Mouse (Mus musculus): ENCODE measurements around the gene Prkci. TPM values are rescaled to one million over a fixed set of nuclear protein-coding genes. Genes with fewer than 3 reads are reported as not detected.

Gene Prkci
- polyA plus RNA-seq, 1 experiment from 2014 or later, result 29.5 TPM

DNA sequence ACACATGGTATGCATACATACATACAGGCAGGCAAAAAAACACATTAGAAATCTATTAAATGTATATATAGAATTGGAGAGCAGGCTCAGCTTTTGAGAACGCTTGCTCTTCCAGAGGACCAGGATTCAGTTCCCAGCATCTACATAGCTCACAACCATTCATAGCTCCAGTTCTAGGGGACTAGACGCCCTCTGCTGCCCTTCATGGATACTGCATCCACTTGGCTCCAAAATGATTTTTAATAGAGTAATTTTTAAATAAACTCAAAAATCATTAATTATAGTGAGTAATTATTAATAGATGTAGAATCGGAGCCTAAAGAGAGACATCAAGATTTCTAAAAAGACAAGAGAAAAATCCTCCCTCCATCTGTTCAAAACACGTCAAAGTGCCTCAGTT lies 32.4 kb upstream of the Prkci start:
- no peak overlapping the region for H3K27ac ChIP-seq
- 0 out of 2 replicates have a peak, but pooled peaks cover 2% of the 10 kb centered on the region for H3K4me1 ChIP-seq (replicated peaks; ENCODE audit: insufficient read depth, low read length)
- H3K4me3 ChIP-seq (replicated peaks; ENCODE audit: low read depth, low read length), result no peak overlapping the region
- peaks cover 41% of the 10 kb centered on the region for H3K36me3 ChIP-seq (ENCODE audit: insufficient read depth, low read length)
- no peaks in the 10 kb centered on the region for H3K27me3 ChIP-seq (ENCODE audit: insufficient read depth, low read length)
- ATAC-seq (replicated peaks; ENCODE audit: low FRiP score, low read depth) (no peak), DNase-seq (ENCODE audit: low spot score) (no peak)
- WGBS, result 91% methylated on average over 4 of the region's 4 CpGs
- peak; percentile 41; the same call in 1 of the 2 replicates for TF ChIP-seq CTCF (IDR thresholded peaks at IDR 0.05; ENCODE audit: low read depth)
- H3K9ac ChIP-seq (ENCODE audit: low read depth, low read length), result no peak overlapping the region
- no peaks in the 10 kb centered on the region for H3K9me3 ChIP-seq (replicated peaks; ENCODE audit: low read length)
- H3K4me2 ChIP-seq (ENCODE audit: low read length), result no peak overlapping the region

DNA sequence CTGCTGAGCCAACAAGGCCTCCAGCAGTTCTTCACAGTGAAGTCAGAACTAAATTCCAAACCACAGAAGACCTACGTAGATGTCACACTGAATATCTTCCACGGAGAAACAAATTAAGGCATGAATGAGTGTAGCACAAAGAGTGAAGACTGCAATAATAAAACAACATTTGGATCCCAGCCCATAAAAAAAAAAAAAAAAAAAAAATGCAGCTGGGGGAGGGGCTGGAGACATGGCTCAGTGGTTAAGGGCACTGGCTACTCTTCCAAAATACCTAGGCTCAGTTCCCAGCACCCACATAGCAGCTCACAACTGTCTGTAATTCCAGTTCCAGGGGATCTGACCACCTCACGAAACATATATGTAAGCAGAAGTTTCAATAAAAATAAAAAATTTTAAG lies 31.3 kb upstream of the Prkci start:
- Histone ChIP-seq H3K4me1 (replicated peaks; ENCODE audit: insufficient read depth, low read length) (0 out of 2 replicates have a peak, but pooled peaks cover 5% of the 10 kb centered on the region), H3K4me2 (ENCODE audit: low read length) (no peak overlapping the region), H3K9ac (ENCODE audit: low read depth, low read length) (no peak overlapping the region), H3K9me3 (replicated peaks; ENCODE audit: low read length) (no peaks in the 10 kb centered on the region), H3K4me3 (replicated peaks; ENCODE audit: low read depth, low read length) (no peak overlapping the region), H3K27ac (no peak overlapping the region), H3K27me3 (ENCODE audit: insufficient read depth, low read length) (no peaks in the 10 kb centered on the region), H3K36me3 (ENCODE audit: insufficient read depth, low read length) (peaks cover 31% of the 10 kb centered on the region)
- no peak for TF ChIP-seq CTCF (IDR thresholded peaks at IDR 0.05; ENCODE audit: low read depth)
- no peak for DNase-seq (ENCODE audit: low spot score)
- ATAC-seq (replicated peaks; ENCODE audit: low FRiP score, low read depth), result no peak
- WGBS, result 87% methylated on average over 3 of the region's 3 CpGs

DNA sequence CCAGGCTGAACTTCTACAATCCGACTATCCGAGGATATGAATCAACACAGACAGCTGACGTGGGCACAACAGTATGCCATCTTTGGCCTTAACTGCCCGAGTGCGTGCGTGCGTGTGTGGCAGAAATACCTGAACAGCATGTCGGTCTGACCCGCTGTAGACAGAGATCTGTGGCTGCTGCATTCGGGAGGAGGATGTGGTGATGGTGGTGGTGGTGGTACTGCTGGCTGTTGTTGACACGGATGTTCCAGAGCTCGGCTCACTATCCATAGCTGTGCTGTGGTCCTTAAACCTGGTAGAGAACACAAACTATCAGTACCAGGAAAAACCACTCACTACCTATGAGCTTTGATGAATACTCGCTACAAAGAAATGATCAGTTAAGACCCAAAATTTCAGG lies 29.9 kb upstream of the Prkci start:
- Histone ChIP-seq H3K27me3 (ENCODE audit: insufficient read depth, low read length) (no peaks in the 10 kb centered on the region), H3K27ac (no peak overlapping the region), H3K9me3 (replicated peaks; ENCODE audit: low read length) (no peaks in the 10 kb centered on the region), H3K36me3 (ENCODE audit: insufficient read depth, low read length) (peaks cover 22% of the 10 kb centered on the region), H3K4me2 (ENCODE audit: low read length) (no peak overlapping the region), H3K4me3 (replicated peaks; ENCODE audit: low read depth, low read length) (no peak overlapping the region), H3K4me1 (replicated peaks; ENCODE audit: insufficient read depth, low read length) (0 out of 2 replicates have a peak, but pooled peaks cover 5% of the 10 kb centered on the region), H3K9ac (ENCODE audit: low read depth, low read length) (no peak overlapping the region)
- DNase-seq (ENCODE audit: low spot score) (no peak), ATAC-seq (replicated peaks; ENCODE audit: low FRiP score, low read depth) (no peak)
- WGBS, result 95% methylated on average over 13 of the region's 13 CpGs
- no peak for TF ChIP-seq CTCF (IDR thresholded peaks at IDR 0.05; ENCODE audit: low read depth)

DNA sequence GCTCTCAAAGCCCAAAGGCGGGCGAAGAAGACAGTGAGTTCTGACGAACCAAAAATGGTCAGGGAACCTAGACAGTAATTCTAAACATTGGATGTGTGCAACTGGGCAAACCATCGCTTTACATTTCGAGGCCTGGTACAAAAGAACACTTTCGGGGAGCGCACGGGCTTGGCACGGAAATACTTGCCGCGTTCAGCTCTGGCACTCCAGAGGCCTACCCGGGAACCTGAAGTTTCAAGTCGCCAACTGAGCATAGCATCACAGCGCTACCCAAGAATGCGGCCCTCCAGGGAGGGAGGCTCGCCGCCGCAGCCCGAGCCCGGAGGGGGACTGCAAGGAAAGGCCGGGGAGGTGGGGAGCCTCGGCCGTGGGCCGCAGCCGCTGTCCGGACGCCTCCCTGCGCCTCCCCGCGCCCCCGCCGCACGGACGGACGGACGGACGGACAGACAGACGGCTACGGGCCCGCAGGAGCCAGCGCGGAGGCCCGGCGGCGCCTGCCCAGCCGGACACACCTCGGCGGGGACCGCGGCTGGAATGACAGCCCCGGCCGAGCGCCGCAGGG lies 26.9 kb upstream of the Prkci start:
- peak overlapping the region; percentile 99 for H3K4me3 ChIP-seq (replicated peaks; ENCODE audit: low read depth, low read length)
- H3K36me3 ChIP-seq (ENCODE audit: insufficient read depth, low read length), result peaks cover 11% of the 10 kb centered on the region; the same call in 1 of the 2 replicates
- WGBS, result under 1% methylated on average over 54 of the region's 54 CpGs
- no peaks in the 10 kb centered on the region for H3K9me3 ChIP-seq (replicated peaks; ENCODE audit: low read length)
- DNase-seq (ENCODE audit: low spot score) (peak; percentile 76), ATAC-seq (replicated peaks; ENCODE audit: low FRiP score, low read depth) (peak; percentile 78)
- H3K9ac ChIP-seq (ENCODE audit: low read depth, low read length), result peak overlapping the region; percentile 95
- TF ChIP-seq CTCF (IDR thresholded peaks at IDR 0.05; ENCODE audit: low read depth), result no peak
- peak overlapping the region; percentile 95 for H3K27ac ChIP-seq
- peak overlapping the region; percentile 67 for H3K4me2 ChIP-seq (ENCODE audit: low read length)
- 0 out of 2 replicates have a peak, but pooled peaks cover 5% of the 10 kb centered on the region for H3K4me1 ChIP-seq (replicated peaks; ENCODE audit: insufficient read depth, low read length)
- no peaks in the 10 kb centered on the region for H3K27me3 ChIP-seq (ENCODE audit: insufficient read depth, low read length)

DNA sequence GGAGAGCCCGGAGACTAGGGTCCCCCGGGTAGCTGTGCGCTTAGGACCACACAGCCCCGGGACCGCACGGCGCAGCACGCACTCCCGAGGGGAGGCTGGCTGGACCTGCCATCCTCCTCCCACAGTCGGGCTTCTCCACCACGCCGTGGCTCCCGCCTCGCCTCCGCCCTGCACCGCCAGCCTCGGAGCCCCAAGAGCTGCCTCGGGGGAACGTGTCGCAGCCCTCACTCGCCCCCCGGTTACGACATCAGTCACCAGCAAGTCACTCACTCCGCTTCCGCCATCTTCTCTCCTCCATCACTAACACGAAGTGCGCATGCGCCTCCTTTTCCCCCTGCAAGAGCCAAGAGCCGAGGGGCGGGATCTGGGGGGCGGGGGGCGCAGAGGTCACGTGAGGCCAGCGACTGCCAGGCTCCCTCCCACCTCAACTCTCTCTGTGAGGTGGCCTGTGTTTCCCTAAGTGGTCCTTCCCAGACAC lies 26.4 kb upstream of the Prkci start, which contains the start of gene Phc3:
Phc3 (minus strand) TSS at position 312 of the 478 bp plus-strand sequence.
- Histone ChIP-seq H3K4me3 (replicated peaks; ENCODE audit: low read depth, low read length) (peak within 1 kb of the TSS; percentile 99), H3K9ac (ENCODE audit: low read depth, low read length) (peak within 1 kb of the TSS; percentile 95), H3K4me1 (replicated peaks; ENCODE audit: insufficient read depth, low read length) (0 out of 2 replicates have a peak, but pooled peaks cover 5% of the 10 kb centered on the region), H3K27me3 (ENCODE audit: insufficient read depth, low read length) (no peaks in the 10 kb centered on the region), H3K27ac (peak within 1 kb of the TSS; percentile 95), H3K9me3 (replicated peaks; ENCODE audit: low read length) (no peaks in the 10 kb centered on the region), H3K36me3 (ENCODE audit: insufficient read depth, low read length) (peaks cover 8% of the 10 kb centered on the region; the same call in 1 of the 2 replicates), H3K4me2 (ENCODE audit: low read length) (peak within 1 kb of the TSS; percentile 67)
- DNase-seq (ENCODE audit: low spot score) (peak; percentile 97), ATAC-seq (replicated peaks; ENCODE audit: low FRiP score, low read depth) (peak; percentile 86)
- no peak for TF ChIP-seq CTCF (IDR thresholded peaks at IDR 0.05; ENCODE audit: low read depth)
- under 1% methylated on average over 31 of the region's 34 CpGs for WGBS

DNA sequence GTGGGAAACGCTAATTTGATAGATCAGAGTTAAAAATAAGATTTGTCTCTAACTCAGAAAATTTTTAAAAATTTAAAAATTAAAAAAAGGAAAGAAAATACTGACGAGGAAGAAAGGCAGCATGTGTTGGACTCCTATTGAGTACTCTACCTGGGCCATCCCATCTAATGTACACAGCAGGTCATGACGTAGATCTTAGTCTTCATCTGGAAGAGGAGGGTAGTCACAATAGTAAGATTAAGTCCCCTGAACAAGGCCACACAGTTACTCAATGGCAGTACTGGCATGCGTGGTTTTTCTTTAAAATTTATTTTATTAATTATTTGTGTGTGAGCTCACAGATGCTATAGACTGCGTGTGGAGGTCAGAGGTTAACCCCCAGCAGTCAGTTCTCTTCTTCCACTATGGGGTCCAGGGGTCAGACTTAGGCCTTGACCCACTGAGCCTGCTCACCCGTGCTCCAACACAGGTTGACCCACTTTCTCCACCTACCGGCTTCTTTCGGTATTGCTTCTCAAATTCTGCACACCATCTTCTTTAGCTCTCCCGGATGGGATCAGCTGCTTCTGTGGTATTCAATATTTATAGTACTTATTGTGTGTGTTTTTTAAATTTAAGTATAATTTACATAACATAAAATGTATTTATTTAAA lies 20.3 kb upstream of the Prkci start:
- Histone ChIP-seq H3K36me3 (ENCODE audit: insufficient read depth, low read length) (no peaks in the 10 kb centered on the region), H3K4me3 (replicated peaks; ENCODE audit: low read depth, low read length) (no peak overlapping the region), H3K27ac (no peak overlapping the region), H3K4me2 (ENCODE audit: low read length) (no peak overlapping the region), H3K4me1 (replicated peaks; ENCODE audit: insufficient read depth, low read length) (no peaks in the 10 kb centered on the region), H3K9ac (ENCODE audit: low read depth, low read length) (no peak overlapping the region), H3K9me3 (replicated peaks; ENCODE audit: low read length) (no peaks in the 10 kb centered on the region), H3K27me3 (ENCODE audit: insufficient read depth, low read length) (no peaks in the 10 kb centered on the region)
- DNase-seq (ENCODE audit: low spot score) (peak; percentile 63), ATAC-seq (replicated peaks; ENCODE audit: low FRiP score, low read depth) (peak; percentile 77; the same call in 1 of the 2 replicates)
- TF ChIP-seq CTCF (IDR thresholded peaks at IDR 0.05; ENCODE audit: low read depth), result peak; percentile 69
- WGBS, result 49% methylated on average over 9 of the region's 9 CpGs
